Mouse (Mus musculus) lung, adult 2 months (tissue): ENCODE data around the gene Pgam1.

Experiments
- CTCF ChIP-seq: fragments of 200-500 bp; IDR thresholded peaks from 2 replicates; pipeline ENCODE4 v1.5.1; 2011; ENCODE audit warnings: mild to moderate bottlenecking, low read length, control low read depth; ENCODE audit not compliant: insufficient read depth
- POLR2A ChIP-seq: fragments of 200-500 bp; IDR thresholded peaks from 2 replicates; pipeline ENCODE4 v1.6.1; 2011; ENCODE audit warnings: low read depth, mild to moderate bottlenecking, control low read depth, low read length, borderline replicate concordance; ENCODE audit errors: extremely low read depth

DNA sequence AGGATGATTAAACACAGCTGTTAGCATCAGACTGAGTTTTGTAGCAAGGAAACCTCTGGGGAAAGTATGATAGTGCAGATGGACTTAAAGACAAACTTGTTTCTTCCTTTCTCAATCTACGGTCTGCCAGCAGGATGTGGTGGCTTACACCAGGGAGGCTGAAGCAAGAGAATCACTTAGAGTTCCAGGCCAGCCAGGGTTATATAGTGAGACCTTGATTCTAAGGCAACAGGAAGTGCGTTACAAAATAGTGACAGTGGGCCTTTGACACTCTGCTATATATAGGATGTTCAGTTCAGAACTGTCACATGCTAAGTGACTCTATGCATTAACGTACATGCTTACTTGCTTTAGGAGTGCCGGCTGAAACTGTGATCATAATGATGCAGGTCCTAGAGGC lies 5.1 kb downstream of the Pgam1 start:
- TF ChIP-seq CTCF, result no peak
- TF ChIP-seq POLR2A, result no peak
